Mouse (Mus musculus) midbrain, embryonic 11.5 days (tissue): ENCODE data around the gene Stard13. TPM values are rescaled to one million over a fixed set of nuclear protein-coding genes. Genes with fewer than 3 reads are reported as not detected.

Experiments used
- ATAC-seq: fragments of 200-750 bp; cut with Nextera tagmentation; 2 replicates; pipeline ENCODE4 v1.8.0; 2017; ENCODE audit warnings: moderate TSS enrichment, moderate library complexity; ENCODE audit not compliant: low FRiP score
- DNase-seq: peaks from one replicate; pipeline ENCODE4 v3.0.0; 2015; ENCODE audit warnings: low spot score; ENCODE audit errors: missing footprints
- H3K27ac ChIP-seq: fragments of 300-500 bp; sonication (generic); 2 replicates; pipeline ENCODE4 v1.5.1; 2014; ENCODE audit warnings: low read depth, low read length
- H3K27me3 ChIP-seq: fragments of 300-500 bp; sonication (generic); 2 replicates; pipeline ENCODE4 v1.6.1; 2014; ENCODE audit warnings: mild to moderate bottlenecking, low read length, moderate library complexity, mixed read lengths; ENCODE audit not compliant: control insufficient read depth, insufficient read depth
- H3K36me3 ChIP-seq: fragments of 300-500 bp; sonication (generic); 2 replicates; pipeline ENCODE4 v1.6.1; 2014; ENCODE audit warnings: mild to moderate bottlenecking, low read length, moderate library complexity, mixed read lengths; ENCODE audit not compliant: control insufficient read depth, insufficient read depth
- H3K4me1 ChIP-seq: fragments of 300-500 bp; sonication (generic); 2 replicates; pipeline ENCODE4 v1.6.1; 2014; ENCODE audit warnings: low read length; ENCODE audit not compliant: control insufficient read depth, insufficient read depth
- H3K4me2 ChIP-seq: fragments of 300-500 bp; sonication (generic); 2 replicates; pipeline ENCODE4 v1.6.1; 2014; ENCODE audit warnings: mild to moderate bottlenecking, moderate library complexity
- H3K4me3 ChIP-seq: fragments of 300-500 bp; sonication (generic); 2 replicates; pipeline ENCODE4 v1.5.1; 2014; ENCODE audit warnings: low read depth, low read length
- H3K9ac ChIP-seq: fragments of 300-500 bp; sonication (generic); 2 replicates; pipeline ENCODE4 v1.6.1; 2014; ENCODE audit warnings: low read length
- H3K9me3 ChIP-seq: fragments of 300-500 bp; sonication (generic); 2 replicates; pipeline ENCODE4 v1.6.1; 2016; ENCODE audit warnings: low read length; ENCODE audit not compliant: control insufficient read depth
- WGBS: fragments of 180-500 bp; shearing (Covaris S2); extraction: QIAGEN DNeasy Blood & Tissue Kit; methylation state at CpG from one replicate; pipeline ENCODE4 v1.1.7; 2014; 5-methylcytosine and 5-hydroxymethylcytosine counted together
- polyA plus RNA-seq: library from polyadenylated mRNA; unstranded; fragments of >200 nt; fragmentation: Nextera tagmentation; extraction: Ambion mirVana; gene quantifications from 2 replicates; pipeline ENCODE4 v1.2.1, GENCODE M21; 2014

The Stard13 gene
- polyA plus RNA-seq, 1 experiment from 2014 or later = 2.9 TPM

DNA sequence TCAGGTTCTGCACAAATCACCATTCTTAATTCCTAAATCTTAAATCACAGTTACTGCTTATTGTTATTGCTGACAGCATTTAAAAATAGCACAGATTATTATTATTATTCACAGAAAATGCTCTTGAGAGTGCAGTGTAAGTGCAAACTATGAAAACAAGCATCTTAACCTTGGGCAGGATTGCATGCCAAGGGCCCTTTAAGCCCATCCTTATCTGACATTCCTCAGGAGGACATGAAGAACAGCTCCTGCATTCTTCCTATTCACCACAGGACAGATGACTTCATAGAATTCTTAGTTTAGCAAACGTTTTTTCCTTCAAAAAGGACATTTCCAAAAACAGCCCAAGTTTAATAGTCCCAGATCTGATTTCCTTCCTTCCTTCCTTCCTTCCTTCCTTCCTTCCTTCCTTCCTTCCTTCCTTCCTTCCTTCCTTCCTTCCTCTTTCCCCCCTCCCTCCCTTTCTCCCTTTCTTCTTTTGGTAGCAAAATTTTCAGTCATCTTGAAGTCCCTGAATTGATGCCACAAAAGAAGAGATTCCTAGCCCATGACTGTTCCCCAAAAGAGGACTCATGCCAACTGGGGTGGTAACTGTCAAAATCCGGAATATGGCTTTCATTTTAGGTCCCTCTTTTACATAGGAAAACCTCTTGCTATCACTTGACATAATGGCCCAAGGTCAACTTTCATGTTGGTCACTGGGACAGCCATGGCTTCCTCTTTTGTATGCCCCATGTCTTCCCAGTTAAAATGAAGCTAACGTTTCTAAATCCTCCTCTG lies 140.6 kb downstream of the Stard13 start:
- Histone ChIP-seq H3K9ac (no peak overlapping the region), H3K27ac (no peak overlapping the region), H3K36me3 (no peaks in the 10 kb centered on the region), H3K4me1 (no peaks in the 10 kb centered on the region), H3K9me3 (no peaks in the 10 kb centered on the region), H3K27me3 (no peaks in the 10 kb centered on the region), H3K4me3 (no peak overlapping the region), H3K4me2 (no peak overlapping the region)
- DNase-seq (no peak), ATAC-seq (no peak)
- WGBS = 73% methylated on average over 3 of the region's 3 CpGs

- Histone ChIP-seq H3K4me2 (no peak overlapping the region), H3K4me3 (no peak overlapping the region), H3K4me1 (no peaks in the 10 kb centered on the region), H3K27ac (no peak overlapping the region), H3K27me3 (no peaks in the 10 kb centered on the region), H3K36me3 (no peaks in the 10 kb centered on the region), H3K9me3 (no peaks in the 10 kb centered on the region), H3K9ac (no peak overlapping the region)
- ATAC-seq (no peak), DNase-seq (no peak)
- WGBS = 88% methylated on average over 6 of the region's 6 CpGs
Observed at GRCm38 (mm10) chr5:151090996-151091395, 142.6 kb downstream of the Stard13 start.

DNA sequence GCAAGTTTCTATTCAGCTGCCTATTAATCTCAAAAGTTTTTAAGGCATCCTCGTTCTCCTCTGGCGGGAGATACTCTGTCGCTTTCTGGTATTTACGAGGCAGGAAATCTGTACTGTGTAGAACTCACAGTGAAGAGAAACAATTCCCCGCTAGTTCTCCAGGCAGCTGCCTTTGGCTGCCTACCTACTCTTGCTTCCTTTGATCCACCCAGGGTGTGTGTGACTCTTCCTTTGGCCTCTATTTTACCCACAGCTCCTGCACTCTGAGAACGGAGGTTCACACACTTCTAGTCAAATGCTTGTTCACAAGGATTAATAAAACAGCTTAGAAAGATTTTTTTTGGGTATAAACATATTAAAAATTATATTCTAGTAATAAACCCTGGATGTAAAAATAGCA lies 144.4 kb downstream of the Stard13 start:
- Histone ChIP-seq H3K9ac (no peak overlapping the region), H3K27ac (no peak overlapping the region), H3K4me2 (no peak overlapping the region), H3K4me1 (no peaks in the 10 kb centered on the region), H3K27me3 (no peaks in the 10 kb centered on the region), H3K36me3 (no peaks in the 10 kb centered on the region), H3K4me3 (no peak overlapping the region), H3K9me3 (no peaks in the 10 kb centered on the region)
- ATAC-seq (no peak), DNase-seq (no peak)
- 79% methylated on average over 6 of the region's 6 CpGs for WGBS

DNA sequence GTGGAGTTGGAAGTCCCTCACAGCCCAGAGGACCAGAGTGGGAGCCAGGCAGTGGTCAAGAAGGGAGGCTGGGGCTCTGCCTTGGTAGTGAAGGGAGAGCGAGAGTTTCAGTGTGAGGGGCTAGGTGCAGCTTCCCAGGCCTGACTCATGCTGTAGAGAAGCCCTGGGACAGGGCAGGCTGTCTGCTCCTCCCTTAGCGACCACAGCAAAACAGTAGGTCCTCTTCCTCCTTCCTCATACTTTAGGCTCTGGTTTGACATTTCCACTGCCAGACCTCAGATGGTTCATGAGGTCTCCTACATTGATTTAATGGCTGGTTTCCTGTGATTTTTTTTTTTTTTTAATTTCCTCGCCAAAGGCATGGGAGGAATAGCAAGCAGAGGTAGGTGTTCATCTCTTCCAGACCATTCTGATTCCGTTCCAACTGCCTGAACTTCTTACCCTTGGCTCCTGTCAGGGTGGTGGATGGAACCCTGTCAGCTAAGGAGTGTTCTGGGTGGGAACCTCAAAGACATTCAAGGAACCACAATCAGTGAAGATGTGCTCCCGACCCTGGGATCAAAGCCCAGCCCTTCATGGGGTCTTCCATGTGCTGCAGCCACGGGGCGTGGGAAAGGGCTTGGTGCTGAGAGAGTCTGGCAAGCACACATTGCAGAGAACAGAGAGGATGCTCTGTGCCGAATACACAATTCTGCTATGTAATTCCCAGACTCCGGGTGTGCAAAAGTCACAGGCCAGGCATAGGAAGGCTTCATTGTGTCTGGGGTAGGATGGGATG lies 147.0 kb downstream of the Stard13 start:
- WGBS = 74% methylated on average over 9 of the region's 9 CpGs
- no peaks in the 10 kb centered on the region for H3K36me3 ChIP-seq
- ATAC-seq (no peak), DNase-seq (no peak)
- no peak overlapping the region for H3K27ac ChIP-seq
- no peak overlapping the region for H3K9ac ChIP-seq
- H3K4me2 ChIP-seq = no peak overlapping the region
- H3K4me1 ChIP-seq = no peaks in the 10 kb centered on the region
- no peaks in the 10 kb centered on the region for H3K27me3 ChIP-seq
- H3K9me3 ChIP-seq = no peaks in the 10 kb centered on the region
- H3K4me3 ChIP-seq = no peak overlapping the region

DNA sequence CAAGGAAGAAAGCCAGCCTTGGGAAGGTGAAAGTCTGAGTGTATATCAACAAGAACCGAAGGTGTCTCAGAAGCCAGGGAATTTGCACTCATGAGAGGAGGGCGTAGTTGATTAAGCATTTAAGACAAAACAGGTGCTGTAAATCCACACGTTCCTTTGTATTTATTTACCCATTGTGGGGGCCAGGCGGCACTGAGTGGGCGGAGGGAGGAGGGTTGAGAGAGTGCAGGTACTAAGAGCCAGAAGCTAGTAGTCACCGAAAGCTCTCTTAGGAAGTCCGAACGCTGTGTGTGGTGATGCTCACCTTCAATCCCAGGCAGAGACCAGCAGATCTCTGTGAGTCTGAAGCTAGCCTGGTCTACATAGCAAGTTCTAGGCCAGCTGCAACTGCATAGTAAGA lies 147.9 kb downstream of the Stard13 start:
- DNase-seq (no peak), ATAC-seq (no peak)
- Histone ChIP-seq H3K4me2 (no peak overlapping the region), H3K27ac (no peak overlapping the region), H3K4me3 (no peak overlapping the region), H3K36me3 (no peaks in the 10 kb centered on the region), H3K27me3 (no peaks in the 10 kb centered on the region), H3K4me1 (no peaks in the 10 kb centered on the region), H3K9ac (no peak overlapping the region), H3K9me3 (no peaks in the 10 kb centered on the region)
- WGBS = 90% methylated on average over 8 of the region's 8 CpGs

DNA sequence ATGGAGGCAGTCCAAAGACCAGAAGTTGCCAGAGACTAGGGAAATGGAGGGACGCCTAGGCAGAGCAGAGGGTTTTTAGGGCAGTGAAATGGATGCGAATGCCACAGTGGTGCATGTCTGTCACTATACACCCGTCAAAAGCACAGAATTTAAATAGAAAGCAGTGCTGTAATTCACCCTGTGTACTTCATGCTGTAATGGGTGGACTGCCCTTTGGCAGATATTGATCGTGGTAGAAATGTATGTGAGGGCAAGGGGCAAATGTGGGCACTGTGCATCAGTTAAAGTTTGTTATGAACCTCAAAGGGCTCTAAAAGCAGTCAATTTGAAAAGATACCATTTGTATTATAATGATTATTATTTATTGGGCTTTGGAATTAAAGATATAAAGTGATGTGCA lies 153.4 kb downstream of the Stard13 start:
- Histone ChIP-seq H3K9ac (no peak overlapping the region), H3K27me3 (no peaks in the 10 kb centered on the region), H3K4me3 (no peak overlapping the region), H3K36me3 (no peaks in the 10 kb centered on the region), H3K4me2 (no peak overlapping the region), H3K27ac (no peak overlapping the region), H3K9me3 (no peaks in the 10 kb centered on the region), H3K4me1 (no peaks in the 10 kb centered on the region)
- WGBS = 87% methylated on average over 4 of the region's 4 CpGs
- ATAC-seq = no peak
- no peak for DNase-seq

DNA sequence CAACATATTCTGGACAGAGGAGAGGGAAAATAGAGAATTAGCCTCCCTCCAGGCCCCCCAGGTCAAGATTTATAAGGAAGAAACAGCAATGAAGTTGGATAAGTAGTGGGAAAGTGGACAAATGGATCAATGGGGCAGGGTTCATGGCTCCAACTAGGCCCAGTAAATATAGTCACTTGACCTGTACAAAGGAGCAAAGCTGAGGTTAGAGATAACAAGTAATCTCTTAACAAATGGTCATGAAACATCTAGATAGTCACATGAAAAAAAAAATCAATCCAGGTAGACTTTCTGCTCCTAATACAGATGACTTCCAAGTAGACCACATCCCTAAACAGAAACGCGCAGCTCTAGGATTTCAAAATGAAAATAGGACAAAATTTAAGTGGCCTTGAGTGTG lies 155.7 kb downstream of the Stard13 start:
- H3K4me1 ChIP-seq = no peaks in the 10 kb centered on the region
- H3K27me3 ChIP-seq = no peaks in the 10 kb centered on the region
- no peak overlapping the region for H3K9ac ChIP-seq
- no peak for ATAC-seq
- H3K4me2 ChIP-seq = no peak overlapping the region
- H3K36me3 ChIP-seq = no peaks in the 10 kb centered on the region
- H3K27ac ChIP-seq = no peak overlapping the region
- H3K4me3 ChIP-seq = no peak overlapping the region
- 94% methylated on average over 2 of the region's 2 CpGs for WGBS
- H3K9me3 ChIP-seq = no peaks in the 10 kb centered on the region
- DNase-seq = no peak

- H3K4me2 ChIP-seq = no peak overlapping the region
- H3K36me3 ChIP-seq = no peaks in the 10 kb centered on the region
- 68% methylated on average over 3 of the region's 3 CpGs for WGBS
- H3K4me3 ChIP-seq = no peak overlapping the region
- H3K27ac ChIP-seq = no peak overlapping the region
- ATAC-seq = no peak
- DNase-seq = no peak
- H3K9me3 ChIP-seq = no peaks in the 10 kb centered on the region
- no peak overlapping the region for H3K9ac ChIP-seq
- H3K27me3 ChIP-seq = no peaks in the 10 kb centered on the region
- H3K4me1 ChIP-seq = no peaks in the 10 kb centered on the region
Observed at GRCm38 (mm10) chr5:151076917-151077316, 156.7 kb downstream of the Stard13 start.

DNA sequence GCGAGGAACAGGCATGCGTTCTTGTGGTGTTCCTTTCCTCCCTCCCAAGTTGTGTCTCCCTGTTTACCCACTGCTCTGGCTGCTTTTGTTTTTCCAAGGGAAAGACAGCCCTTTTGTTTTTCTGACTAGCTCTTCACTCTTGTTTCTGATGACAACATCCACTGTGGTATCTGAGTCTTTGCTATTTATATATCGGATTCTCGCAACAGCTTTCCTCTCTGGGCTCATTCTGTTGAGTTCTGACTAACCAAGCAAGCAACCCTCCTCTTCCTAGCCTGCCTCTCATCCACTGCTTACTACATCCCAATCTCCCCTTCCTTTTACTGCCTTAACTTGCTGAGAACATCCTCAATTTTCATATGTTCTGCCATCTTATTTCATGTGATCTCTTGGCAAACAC lies 159.4 kb downstream of the Stard13 start:
- Histone ChIP-seq H3K36me3 (no peaks in the 10 kb centered on the region), H3K4me3 (no peak overlapping the region), H3K27ac (no peak overlapping the region), H3K4me2 (no peak overlapping the region), H3K4me1 (no peaks in the 10 kb centered on the region), H3K9me3 (no peaks in the 10 kb centered on the region), H3K27me3 (no peaks in the 10 kb centered on the region), H3K9ac (no peak overlapping the region)
- ATAC-seq = no peak
- WGBS = 86% methylated on average over 4 of the region's 4 CpGs
- no peak for DNase-seq
